Mouse (Mus musculus) G1E (cell line): ENCODE measurements around the gene Ntm.

Experiments used
- CTCF ChIP-seq: IDR thresholded peaks from 2 replicates; pipeline ENCODE4 v1.5.1; 2012; ENCODE audit warnings: low read depth, low read length, inconsistent platforms, mixed read lengths
- GATA1 ChIP-seq: IDR thresholded peaks from 2 replicates; pipeline ENCODE4 v1.6.1; 2012; ENCODE audit warnings: borderline replicate concordance, low read length, inconsistent platforms, mixed read lengths
- GATA2 ChIP-seq: IDR thresholded peaks from 2 replicates; pipeline ENCODE4 v1.6.1; 2012; ENCODE audit warnings: low read depth, low read length, inconsistent platforms, borderline replicate concordance
- POLR2AphosphoS5 ChIP-seq: IDR thresholded peaks from 2 replicates; pipeline ENCODE4 v1.6.1; 2012; ENCODE audit warnings: low read depth, low read length, inconsistent platforms; ENCODE audit not compliant: insufficient replicate concordance
- TAL1 ChIP-seq: conservative IDR thresholded peaks from 2 replicates; pipeline ENCODE4 v1.6.1; 2012; ENCODE audit warnings: low read depth, low read length, inconsistent platforms, mixed read lengths

GRCm38 (mm10) chr9:29867746-29868145, 95.2 kb downstream of the Ntm start:
- TF ChIP-seq CTCF: no peak
- no peak for TF ChIP-seq TAL1
- TF ChIP-seq POLR2AphosphoS5: no peak
- TF ChIP-seq GATA1: no peak
- TF ChIP-seq GATA2: no peak
